Mouse (Mus musculus): ENCODE results near the gene Mmaa. TPM values are rescaled to one million over a fixed set of nuclear protein-coding genes. Genes with fewer than 3 reads are reported as not detected.

The Mmaa gene
- 10.0 and 10.9 TPM in 2 replicates for polyA plus RNA-seq (2015; fragmentation: Nextera tagmentation; extraction: Ambion mirVana)

DNA sequence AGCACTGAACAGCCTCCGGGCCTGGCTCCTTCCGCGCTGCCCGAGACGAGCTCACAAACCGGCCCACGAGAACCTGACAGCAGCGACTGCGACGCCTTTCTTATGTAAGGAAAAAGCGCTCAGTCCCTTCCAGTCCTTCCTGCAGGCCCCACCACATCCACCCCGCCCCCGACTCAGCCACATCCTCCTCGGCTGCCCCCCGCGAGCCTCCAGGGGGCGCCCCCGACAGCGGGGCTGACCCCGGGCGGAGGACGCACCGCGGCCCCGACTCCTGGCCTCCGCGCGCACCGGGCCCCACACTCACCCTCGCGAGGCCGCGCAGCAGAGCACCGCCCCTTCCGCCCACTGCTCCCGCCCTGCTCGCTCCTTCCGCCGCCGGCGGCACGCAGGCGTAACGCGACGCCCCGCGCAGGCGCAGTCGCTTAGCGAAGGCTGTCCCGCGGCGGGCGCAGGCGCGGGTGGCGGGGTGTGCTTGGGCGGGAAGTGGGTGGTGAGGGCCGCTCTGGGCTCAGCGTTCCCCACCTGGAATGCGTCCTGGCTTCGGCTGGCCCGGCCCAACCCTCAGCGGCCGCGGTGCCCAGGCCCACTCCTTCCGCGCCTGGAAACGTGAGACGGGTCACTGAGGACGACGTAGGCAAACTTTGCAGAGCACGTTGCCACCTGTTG, at the start of gene Mmaa:
Gene Mmaa (minus strand): TSS at position 328 of the 666 bp plus-strand sequence.
- peak within 1 kb of the TSS; percentile 79 for H3K9ac ChIP-seq (ENCODE audit: low read length)
- TF ChIP-seq EP300 (optimal IDR thresholded peaks at IDR 0.05) (no peak), CTCF (IDR thresholded peaks at IDR 0.05; ENCODE audit: low read depth) (peak; percentile 74)
- under 1% methylated on average over 58 of the region's 74 CpGs for WGBS

GRCm38 (mm10) chr8:79341236-79341635, 46.5 kb upstream of the Mmaa start:
- WGBS = 87% methylated on average over 8 of the region's 8 CpGs
- no peaks in the 10 kb centered on the region for H3K4me1 ChIP-seq (replicated peaks; ENCODE audit: control insufficient read depth, insufficient read depth)
- H3K9ac ChIP-seq (ENCODE audit: low read length) = no peak overlapping the region
- DNase-seq (ENCODE audit: low spot score) (no peak), ATAC-seq (ENCODE audit: low FRiP score, low TSS enrichment) (no peak)
- TF ChIP-seq EP300 (optimal IDR thresholded peaks at IDR 0.05) (no peak), CTCF (IDR thresholded peaks at IDR 0.05; ENCODE audit: low read depth) (no peak)
- peaks cover 18% of the 10 kb centered on the region for H3K36me3 ChIP-seq (ENCODE audit: control insufficient read depth, insufficient read depth, low read length)
- H3K9me3 ChIP-seq (ENCODE audit: control insufficient read depth, low read length) = no peaks in the 10 kb centered on the region
- no peak overlapping the region for H3K4me3 ChIP-seq (ENCODE audit: low read depth, low read length)
- no peak overlapping the region for H3K4me2 ChIP-seq (replicated peaks; ENCODE audit: low read depth)
- H3K27ac ChIP-seq (replicated peaks) = no peak overlapping the region
- no peaks in the 10 kb centered on the region for H3K27me3 ChIP-seq (ENCODE audit: control insufficient read depth, insufficient read depth, low read length)

More for the DNA sequence above, at the start of gene Mmaa:
- H3K27ac ChIP-seq (replicated peaks) = peak within 1 kb of the TSS; percentile 88
- H3K4me3 ChIP-seq (ENCODE audit: low read depth, low read length) = peak within 1 kb of the TSS; percentile 49
- H3K27me3 ChIP-seq (ENCODE audit: control insufficient read depth, insufficient read depth, low read length) = no peaks in the 10 kb centered on the region
- DNase-seq (ENCODE audit: low spot score) (peak; percentile 98), ATAC-seq (ENCODE audit: low FRiP score, low TSS enrichment) (peak; percentile 98)
- no peaks in the 10 kb centered on the region for H3K36me3 ChIP-seq (ENCODE audit: control insufficient read depth, insufficient read depth, low read length)
- no peaks in the 10 kb centered on the region for H3K9me3 ChIP-seq (ENCODE audit: control insufficient read depth, low read length)
- 0 out of 2 replicates have a peak, but pooled peaks cover 2% of the 10 kb centered on the region for H3K4me1 ChIP-seq (replicated peaks; ENCODE audit: control insufficient read depth, insufficient read depth)
- peak within 1 kb of the TSS; percentile 78 for H3K4me2 ChIP-seq (replicated peaks; ENCODE audit: low read depth)

DNA sequence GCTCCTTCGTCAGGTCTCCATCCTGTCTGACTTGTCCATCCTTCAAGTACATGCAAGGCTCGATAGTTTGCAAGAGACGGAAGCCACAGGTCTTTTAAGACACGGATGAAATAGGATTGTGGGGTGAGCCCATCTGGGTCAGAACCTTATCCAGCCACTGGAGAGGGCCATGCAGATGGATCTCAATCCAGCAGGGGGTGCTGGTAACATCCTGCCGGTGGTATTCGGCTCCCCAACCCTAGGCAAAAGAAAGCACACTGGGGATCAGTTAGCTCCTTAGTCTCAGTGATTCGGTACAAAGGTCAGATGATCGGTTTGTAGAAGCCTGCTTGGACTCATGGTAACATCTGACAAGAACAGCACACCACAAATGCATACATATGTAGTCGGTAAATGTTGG, 44.8 kb upstream of the Mmaa start:
- Histone ChIP-seq H3K9ac (ENCODE audit: low read length) (no peak overlapping the region), H3K4me1 (replicated peaks; ENCODE audit: control insufficient read depth, insufficient read depth) (no peaks in the 10 kb centered on the region), H3K36me3 (ENCODE audit: control insufficient read depth, insufficient read depth, low read length) (peaks cover 18% of the 10 kb centered on the region), H3K27ac (replicated peaks) (no peak overlapping the region), H3K4me2 (replicated peaks; ENCODE audit: low read depth) (no peak overlapping the region), H3K4me3 (ENCODE audit: low read depth, low read length) (no peak overlapping the region), H3K9me3 (ENCODE audit: control insufficient read depth, low read length) (no peaks in the 10 kb centered on the region), H3K27me3 (ENCODE audit: control insufficient read depth, insufficient read depth, low read length) (no peaks in the 10 kb centered on the region)
- TF ChIP-seq EP300 (optimal IDR thresholded peaks at IDR 0.05) = no peak
- peak; percentile 79 for TF ChIP-seq CTCF (IDR thresholded peaks at IDR 0.05; ENCODE audit: low read depth)
- DNase-seq (ENCODE audit: low spot score) (peak; percentile 41), ATAC-seq (ENCODE audit: low FRiP score, low TSS enrichment) (peak; percentile 60; the same call in 1 of the 2 replicates)
- 61% methylated on average over 9 of the region's 9 CpGs for WGBS

DNA sequence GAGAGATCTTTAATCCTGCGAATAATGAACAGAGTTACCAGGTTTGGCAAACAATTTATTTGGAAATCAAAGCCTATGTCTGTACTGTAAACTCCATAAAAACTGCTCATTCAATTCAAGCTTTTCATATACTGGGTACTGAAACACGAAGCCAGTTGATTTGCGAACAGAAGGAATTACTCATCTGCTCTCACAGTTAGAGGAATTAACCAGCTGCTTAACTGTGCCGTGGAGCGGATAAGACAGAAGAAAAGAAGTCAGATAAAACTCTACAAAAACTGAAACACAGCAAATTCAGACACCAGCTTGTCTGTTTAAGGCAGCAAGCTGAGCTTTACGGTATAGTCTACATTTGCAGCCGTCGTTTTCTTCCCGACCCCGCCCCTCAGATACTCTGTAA, 43.9 kb upstream of the Mmaa start:
- no peak for ATAC-seq (ENCODE audit: low FRiP score, low TSS enrichment)
- H3K4me1 ChIP-seq (replicated peaks; ENCODE audit: control insufficient read depth, insufficient read depth) = no peaks in the 10 kb centered on the region
- H3K36me3 ChIP-seq (ENCODE audit: control insufficient read depth, insufficient read depth, low read length) = peaks cover 18% of the 10 kb centered on the region
- 56% methylated on average over 10 of the region's 10 CpGs for WGBS
- H3K4me2 ChIP-seq (replicated peaks; ENCODE audit: low read depth) = no peak overlapping the region
- TF ChIP-seq CTCF (IDR thresholded peaks at IDR 0.05; ENCODE audit: low read depth) = no peak
- no peak for TF ChIP-seq EP300 (optimal IDR thresholded peaks at IDR 0.05)
- H3K27me3 ChIP-seq (ENCODE audit: control insufficient read depth, insufficient read depth, low read length) = no peaks in the 10 kb centered on the region
- DNase-seq (ENCODE audit: low spot score) = no peak
- no peak overlapping the region for H3K27ac ChIP-seq (replicated peaks)
- no peak overlapping the region for H3K9ac ChIP-seq (ENCODE audit: low read length)
- no peaks in the 10 kb centered on the region for H3K9me3 ChIP-seq (ENCODE audit: control insufficient read depth, low read length)
- no peak overlapping the region for H3K4me3 ChIP-seq (ENCODE audit: low read depth, low read length)

GRCm38 (mm10) chr8:79332109-79332900, 37.6 kb upstream of the Mmaa start:
- H3K9ac ChIP-seq (ENCODE audit: low read length) = no peak overlapping the region
- no peak overlapping the region for H3K4me2 ChIP-seq (replicated peaks; ENCODE audit: low read depth)
- no peaks in the 10 kb centered on the region for H3K9me3 ChIP-seq (ENCODE audit: control insufficient read depth, low read length)
- H3K36me3 ChIP-seq (ENCODE audit: control insufficient read depth, insufficient read depth, low read length) = no peaks in the 10 kb centered on the region
- no peak for ATAC-seq (ENCODE audit: low FRiP score, low TSS enrichment)
- no peak overlapping the region for H3K27ac ChIP-seq (replicated peaks)
- 92% methylated on average over 22 of the region's 22 CpGs for WGBS
- H3K27me3 ChIP-seq (ENCODE audit: control insufficient read depth, insufficient read depth, low read length) = no peaks in the 10 kb centered on the region
- DNase-seq (ENCODE audit: low spot score) = no peak
- no peak overlapping the region for H3K4me3 ChIP-seq (ENCODE audit: low read depth, low read length)
- no peaks in the 10 kb centered on the region for H3K4me1 ChIP-seq (replicated peaks; ENCODE audit: control insufficient read depth, insufficient read depth)
- no peak for TF ChIP-seq EP300 (optimal IDR thresholded peaks at IDR 0.05)
- TF ChIP-seq CTCF (IDR thresholded peaks at IDR 0.05; ENCODE audit: low read depth) = no peak

DNA sequence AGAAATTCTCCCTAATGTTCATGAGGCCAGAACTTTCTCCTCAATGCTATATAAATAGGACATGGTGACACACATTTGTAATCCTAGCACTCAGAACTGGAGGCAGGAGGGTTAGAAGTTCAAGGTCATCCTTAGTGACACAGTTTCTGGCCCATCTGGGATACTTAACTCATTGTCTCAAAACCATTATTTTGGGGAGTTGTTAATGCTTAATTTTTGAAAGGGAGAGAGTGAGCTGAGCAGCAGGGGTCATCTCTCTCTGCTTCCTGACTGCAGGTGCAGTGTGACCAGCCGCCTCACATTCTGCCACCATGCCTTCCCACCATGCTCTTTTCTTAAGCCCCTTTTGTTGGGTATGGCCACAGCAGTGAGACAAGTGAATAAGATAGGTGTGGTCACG, 36.8 kb upstream of the Mmaa start:
- H3K4me1 ChIP-seq (replicated peaks; ENCODE audit: control insufficient read depth, insufficient read depth) = no peaks in the 10 kb centered on the region
- TF ChIP-seq CTCF (IDR thresholded peaks at IDR 0.05; ENCODE audit: low read depth) (no peak), EP300 (optimal IDR thresholded peaks at IDR 0.05) (no peak)
- H3K4me2 ChIP-seq (replicated peaks; ENCODE audit: low read depth) = no peak overlapping the region
- H3K36me3 ChIP-seq (ENCODE audit: control insufficient read depth, insufficient read depth, low read length) = no peaks in the 10 kb centered on the region
- H3K27ac ChIP-seq (replicated peaks) = no peak overlapping the region
- H3K9ac ChIP-seq (ENCODE audit: low read length) = no peak overlapping the region
- ATAC-seq (ENCODE audit: low FRiP score, low TSS enrichment) = no peak
- H3K4me3 ChIP-seq (ENCODE audit: low read depth, low read length) = no peak overlapping the region
- H3K27me3 ChIP-seq (ENCODE audit: control insufficient read depth, insufficient read depth, low read length) = no peaks in the 10 kb centered on the region
- H3K9me3 ChIP-seq (ENCODE audit: control insufficient read depth, low read length) = no peaks in the 10 kb centered on the region
- DNase-seq (ENCODE audit: low spot score) = no peak
- WGBS = 97% methylated on average over 2 of the region's 2 CpGs
